Mouse (Mus musculus): Measurements from ENCODE around the gene Gm3417. TPM values are rescaled to one million over a fixed set of nuclear protein-coding genes. Genes with fewer than 3 reads are reported as not detected.
"Not testable (repeated sequence)": the region's sequence is repeated elsewhere in the genome, so short reads cannot be mapped to it uniquely, and the experiment has no call there.

The Gm3417 gene
- 0.69 TPM in 1 of 2 replicates, not detected in the other for polyA plus RNA-seq (2015; fragmentation: Nextera tagmentation; extraction: Ambion mirVana)

GRCm38 (mm10) chr17:14978362-14979038, at the start of gene Gm3417, which contains the start of gene 9030025P20Rik:
TSS of gene Gm3417 (minus strand) at chr17:14978790.
TSS of gene 9030025P20Rik (plus strand) at chr17:14978468.
- no CpG with 5 or more reads among the region's 60 CpGs for WGBS
- ATAC-seq (replicated peaks; ENCODE audit: low FRiP score), result peak; percentile 98

GRCm38 (mm10) chr17:15025513-15025912, 46.9 kb upstream of the Gm3417 start:
- H3K4me3 ChIP-seq (replicated peaks); H3K27ac ChIP-seq; H3K9me3 ChIP-seq (replicated peaks); H3K36me3 ChIP-seq; ATAC-seq (replicated peaks; ENCODE audit: low FRiP score); H3K9ac ChIP-seq; H3K4me1 ChIP-seq; H3K4me2 ChIP-seq; H3K27me3 ChIP-seq: not testable (repeated sequence)
- no CpG with 5 or more reads among the region's 6 CpGs for WGBS

More at GRCm38 (mm10) chr17:14978362-14979038, at the start of gene Gm3417, which contains the start of gene 9030025P20Rik:
- H3K36me3 ChIP-seq; H3K4me1 ChIP-seq; H3K9ac ChIP-seq; H3K27ac ChIP-seq; H3K9me3 ChIP-seq (replicated peaks); H3K4me2 ChIP-seq; H3K27me3 ChIP-seq: not testable (repeated sequence)
- H3K4me3 ChIP-seq (replicated peaks), result 0 out of 2 replicates have a peak within 1 kb of the TSS, but pooled peaks have one; percentile 17

- H3K27me3 ChIP-seq; H3K4me2 ChIP-seq; H3K4me1 ChIP-seq; H3K27ac ChIP-seq; H3K4me3 ChIP-seq (replicated peaks); H3K36me3 ChIP-seq; H3K9me3 ChIP-seq (replicated peaks); H3K9ac ChIP-seq: not testable (repeated sequence)
- whole genome bisulfite sequencing, result no CpG with 5 or more reads among the region's 48 CpGs
- ATAC-seq (replicated peaks; ENCODE audit: low FRiP score), result peak; percentile 89
These were observed 46.1 kb upstream of the Gm3417 start for GRCm38 (mm10) chr17:15024502-15025193.

GRCm38 (mm10) chr17:15023878-15024492, 45.4 kb upstream of the Gm3417 start:
- not testable (repeated sequence) for H3K36me3 ChIP-seq; H3K27ac ChIP-seq; H3K4me3 ChIP-seq (replicated peaks); H3K4me2 ChIP-seq; H3K9ac ChIP-seq; H3K9me3 ChIP-seq (replicated peaks); H3K4me1 ChIP-seq; H3K27me3 ChIP-seq
- ATAC-seq (replicated peaks; ENCODE audit: low FRiP score), result peak; percentile 85
- no CpG with 5 or more reads among the region's 97 CpGs for WGBS

GRCm38 (mm10) chr17:15021503-15022220, 43.1 kb upstream of the Gm3417 start:
- H3K4me2 ChIP-seq; H3K27ac ChIP-seq; H3K4me1 ChIP-seq; ATAC-seq (replicated peaks; ENCODE audit: low FRiP score); H3K27me3 ChIP-seq; H3K4me3 ChIP-seq (replicated peaks); H3K9ac ChIP-seq; H3K9me3 ChIP-seq (replicated peaks); H3K36me3 ChIP-seq: not testable (repeated sequence)
- WGBS, result 86% methylated on average over 3 of the region's 3 CpGs

- H3K27me3 ChIP-seq; H3K9ac ChIP-seq; H3K4me3 ChIP-seq (replicated peaks); H3K27ac ChIP-seq; H3K4me1 ChIP-seq; H3K4me2 ChIP-seq; H3K36me3 ChIP-seq; H3K9me3 ChIP-seq (replicated peaks): not testable (repeated sequence)
- peak; percentile 98 for ATAC-seq (replicated peaks; ENCODE audit: low FRiP score)
- no CpG with 5 or more reads among the region's 60 CpGs for WGBS
These were observed 31.3 kb upstream of the Gm3417 start, which contains the start of gene Gm3435 for GRCm38 (mm10) chr17:15009706-15010413. TSS of gene Gm3435 (plus strand) at chr17:15010176.

GRCm38 (mm10) chr17:15009088-15009487, 30.5 kb upstream of the Gm3417 start:
- no CpG with 5 or more reads among the region's 3 CpGs for WGBS
- not testable (repeated sequence) for H3K9ac ChIP-seq; H3K4me3 ChIP-seq (replicated peaks); ATAC-seq (replicated peaks; ENCODE audit: low FRiP score); H3K4me1 ChIP-seq; H3K27me3 ChIP-seq; H3K36me3 ChIP-seq; H3K27ac ChIP-seq; H3K9me3 ChIP-seq (replicated peaks); H3K4me2 ChIP-seq

- not testable (repeated sequence) for ATAC-seq (replicated peaks; ENCODE audit: low FRiP score); H3K36me3 ChIP-seq; H3K4me2 ChIP-seq; H3K27ac ChIP-seq; H3K9ac ChIP-seq; H3K4me3 ChIP-seq (replicated peaks); H3K9me3 ChIP-seq (replicated peaks); H3K27me3 ChIP-seq; H3K4me1 ChIP-seq
- no CpG with 5 or more reads among the region's 4 CpGs for WGBS
These were observed 21.5 kb upstream of the Gm3417 start for GRCm38 (mm10) chr17:15000047-15000446.

GRCm38 (mm10) chr17:14994140-14994539, 15.6 kb upstream of the Gm3417 start:
- not testable (repeated sequence) for H3K4me1 ChIP-seq; ATAC-seq (replicated peaks; ENCODE audit: low FRiP score); H3K36me3 ChIP-seq; H3K27ac ChIP-seq; H3K4me2 ChIP-seq; H3K4me3 ChIP-seq (replicated peaks); H3K9me3 ChIP-seq (replicated peaks); H3K9ac ChIP-seq; H3K27me3 ChIP-seq
- WGBS, result no CpG with 5 or more reads among the region's 5 CpGs

- H3K4me3 ChIP-seq (replicated peaks); H3K9ac ChIP-seq; H3K27ac ChIP-seq; H3K36me3 ChIP-seq; H3K4me1 ChIP-seq; H3K27me3 ChIP-seq; H3K4me2 ChIP-seq; H3K9me3 ChIP-seq (replicated peaks): not testable (repeated sequence)
- ATAC-seq (replicated peaks; ENCODE audit: low FRiP score), result peak; percentile 91
- no CpG with 5 or more reads among the region's 47 CpGs for WGBS
These were observed 14.7 kb upstream of the Gm3417 start for GRCm38 (mm10) chr17:14993139-14993832.

- not testable (repeated sequence) for H3K4me3 ChIP-seq (replicated peaks); H3K27me3 ChIP-seq; H3K4me1 ChIP-seq; H3K9me3 ChIP-seq (replicated peaks); H3K27ac ChIP-seq; H3K9ac ChIP-seq; H3K4me2 ChIP-seq; H3K36me3 ChIP-seq
- WGBS, result no CpG with 5 or more reads among the region's 98 CpGs
- peak; percentile 84 for ATAC-seq (replicated peaks; ENCODE audit: low FRiP score)
These were observed 14.0 kb upstream of the Gm3417 start for GRCm38 (mm10) chr17:14992522-14993138.

Data from kidney, embryonic 15.5 days (tissue).